Mouse (Mus musculus) embryonic facial prominence, embryonic 10.5 days (tissue): ENCODE data around the gene Rock2. TPM values are rescaled to one million over a fixed set of nuclear protein-coding genes. Genes with fewer than 3 reads are reported as not detected.
A peak's percentile ranks its signal among the peaks of the same experiment; 100 is the strongest.

ENCODE experiments used
- DNase-seq: peaks from one replicate; pipeline ENCODE4 v3.0.0-alpha.2; 2017; ENCODE audit warnings: low spot score
- H3K27ac ChIP-seq: fragments of 300-500 bp; sonication (generic); replicated peaks from 2 replicates; pipeline ENCODE4 v1.5.1; 2016; ENCODE audit warnings: mild to moderate bottlenecking
- H3K27me3 ChIP-seq: fragments of 300-500 bp; sonication (generic); replicated peaks from 2 replicates; pipeline ENCODE4 v1.6.1; 2016; ENCODE audit warnings: low read depth, mild to moderate bottlenecking; ENCODE audit not compliant: poor library complexity, severe bottlenecking
- H3K36me3 ChIP-seq: fragments of 300-500 bp; sonication (generic); replicated peaks from 2 replicates; pipeline ENCODE4 v1.6.1; 2016; ENCODE audit warnings: mild to moderate bottlenecking, moderate library complexity
- H3K4me1 ChIP-seq: fragments of 300-500 bp; sonication (generic); 2 replicates; pipeline ENCODE4 v1.6.1; 2016
- H3K4me3 ChIP-seq: fragments of 300-500 bp; sonication (generic); 2 replicates; pipeline ENCODE4 v1.5.1; 2016; ENCODE audit warnings: mild to moderate bottlenecking, moderate library complexity
- H3K9me3 ChIP-seq: fragments of 300-500 bp; sonication (generic); 2 replicates; pipeline ENCODE4 v1.6.1; 2016; ENCODE audit warnings: mild to moderate bottlenecking
- WGBS: fragments of 180-500 bp; shearing (Covaris S2); methylation state at CpG from one replicate; pipeline ENCODE4 v1.1.7; 2016; 5-methylcytosine and 5-hydroxymethylcytosine counted together
- polyA plus RNA-seq: library from polyadenylated mRNA; unstranded; fragments of >200 nt; fragmentation: Nextera tagmentation; extraction: Ambion mirVana; gene quantifications from 2 replicates; pipeline ENCODE4 v1.2.1, GENCODE M21; 2016

Rock2 gene
- polyA plus RNA-seq, result 12.7 and 13.1 TPM in 2 replicates

DNA sequence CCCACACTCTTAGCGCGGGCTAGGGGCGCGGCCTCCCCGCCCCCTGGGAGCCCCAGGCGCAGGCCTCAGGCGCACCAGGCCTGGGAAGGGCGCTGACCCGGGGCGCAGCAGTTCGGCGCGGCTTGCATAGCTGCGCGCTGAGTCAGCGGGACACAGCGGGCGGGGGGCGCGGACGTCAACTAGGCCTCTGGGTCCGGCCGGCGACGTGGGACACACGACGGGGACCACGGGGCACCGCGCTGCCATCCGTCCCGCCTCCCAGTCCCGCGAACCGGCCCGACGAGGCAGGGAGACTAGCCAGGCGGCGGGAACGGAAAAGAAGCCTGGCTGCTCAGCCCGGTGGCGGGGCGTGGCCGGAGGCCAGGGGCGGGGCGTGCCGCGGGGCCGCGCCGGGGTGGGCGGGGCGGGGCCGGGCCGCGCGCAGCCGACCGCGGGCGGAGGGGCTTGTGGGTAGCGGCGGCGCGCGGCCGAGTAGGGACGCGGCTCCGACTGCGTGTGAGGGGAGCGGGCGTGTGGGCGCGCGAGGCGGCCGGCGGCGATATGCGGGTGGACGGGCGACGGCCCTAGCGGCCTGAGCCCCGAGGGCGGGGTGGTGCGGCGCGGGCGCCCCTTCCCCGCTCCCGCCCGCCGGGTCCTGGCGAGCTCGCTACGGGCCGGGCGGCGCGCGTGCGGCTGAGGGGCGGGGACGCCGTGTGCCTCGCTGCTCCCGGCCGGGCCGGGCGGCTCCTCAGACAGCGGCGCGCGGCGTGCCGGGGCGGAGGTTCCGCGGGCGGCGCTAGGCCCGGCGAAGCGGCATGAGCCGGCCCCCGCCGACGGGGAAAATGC, at the start of gene Rock2:
Rock2 (plus strand) TSS at position 500 of the 825 bp plus-strand sequence.
- Histone ChIP-seq H3K36me3 (no peaks in the 10 kb centered on the region), H3K27ac (peak within 1 kb of the TSS; percentile 93), H3K9me3 (no peaks in the 10 kb centered on the region), H3K4me1 (peaks cover 42% of the 10 kb centered on the region), H3K27me3 (no peaks in the 10 kb centered on the region), H3K4me3 (peak within 1 kb of the TSS; percentile 96)
- DNase-seq, result peak; percentile 93
- WGBS, result under 1% methylated on average over 130 of the region's 130 CpGs

DNA sequence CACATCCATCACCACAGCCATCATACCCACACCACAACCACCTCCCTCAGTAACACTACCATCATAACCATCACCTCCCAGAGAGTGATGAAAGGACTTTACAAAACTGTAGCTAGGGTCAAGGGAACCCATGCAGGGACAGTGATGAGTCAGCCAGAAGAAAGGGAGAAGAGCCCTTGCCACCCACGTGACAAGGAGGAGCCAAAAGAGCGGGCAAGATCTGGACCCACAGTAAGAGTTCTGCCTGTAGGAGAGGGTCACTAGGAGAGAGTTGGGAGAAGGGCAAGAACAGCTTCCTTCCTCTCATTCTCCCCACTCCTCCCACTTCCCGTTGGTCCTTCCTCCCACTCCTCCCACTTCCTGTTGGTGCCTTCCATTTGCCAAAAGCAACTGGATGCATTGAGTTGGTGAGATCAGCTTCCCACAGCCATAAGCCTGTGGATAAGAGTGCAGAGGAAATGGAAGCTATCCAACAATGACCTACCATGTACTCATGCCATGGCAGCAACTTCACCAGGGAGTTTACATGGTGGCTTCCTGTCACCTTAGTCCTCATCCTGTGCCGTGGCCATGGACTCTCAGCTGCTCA, 47.4 kb upstream of the Rock2 start:
- Histone ChIP-seq H3K27ac (no peak overlapping the region), H3K36me3 (no peaks in the 10 kb centered on the region), H3K9me3 (no peaks in the 10 kb centered on the region; the same call in 1 of the 2 replicates), H3K4me3 (no peak overlapping the region), H3K4me1 (peaks cover 32% of the 10 kb centered on the region), H3K27me3 (no peaks in the 10 kb centered on the region)
- WGBS, result 87% methylated on average over 4 of the region's 4 CpGs
- no peak for DNase-seq

- H3K9me3 ChIP-seq, result no peaks in the 10 kb centered on the region
- 76% methylated on average over 2 of the region's 2 CpGs for WGBS
- DNase-seq, result no peak
- no peak overlapping the region for H3K27ac ChIP-seq
- peaks cover 32% of the 10 kb centered on the region for H3K4me1 ChIP-seq
- no peaks in the 10 kb centered on the region for H3K36me3 ChIP-seq
- H3K4me3 ChIP-seq, result no peak overlapping the region
- no peaks in the 10 kb centered on the region for H3K27me3 ChIP-seq
Measured at GRCm38 (mm10) chr12:16848501-16848900, 46.2 kb upstream of the Rock2 start.

DNA sequence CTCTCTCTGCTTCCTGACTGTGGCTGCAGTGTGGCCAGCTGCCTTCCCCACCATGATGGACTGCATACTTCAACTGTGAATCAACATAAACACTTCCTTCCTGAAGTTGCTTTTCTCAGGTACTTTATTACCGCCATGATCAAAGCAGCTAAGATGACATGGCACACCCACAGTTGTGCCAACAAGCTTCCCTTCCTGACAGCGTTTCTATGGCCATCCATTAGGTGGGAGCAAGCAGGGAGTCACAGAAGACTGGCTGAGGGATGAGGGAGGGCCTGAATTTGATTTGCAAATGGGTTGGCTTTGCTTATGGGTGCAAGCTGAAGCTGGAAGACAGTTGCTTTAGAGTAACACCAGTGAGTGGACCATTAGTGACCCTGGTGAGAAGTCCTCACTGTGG, 44.9 kb upstream of the Rock2 start:
- no peak for DNase-seq
- 65% methylated on average over 2 of the region's 2 CpGs for WGBS
- Histone ChIP-seq H3K36me3 (no peaks in the 10 kb centered on the region), H3K4me3 (no peak overlapping the region), H3K4me1 (peaks cover 25% of the 10 kb centered on the region), H3K9me3 (no peaks in the 10 kb centered on the region), H3K27ac (0 out of 2 replicates have a peak overlapping the region, but pooled peaks have one; percentile 3), H3K27me3 (no peaks in the 10 kb centered on the region)

GRCm38 (mm10) chr12:16850431-16851375, 44.0 kb upstream of the Rock2 start:
- Histone ChIP-seq H3K36me3 (no peaks in the 10 kb centered on the region), H3K27ac (0 out of 2 replicates have a peak overlapping the region, but pooled peaks have one; percentile 7), H3K4me3 (no peak overlapping the region), H3K27me3 (no peaks in the 10 kb centered on the region), H3K4me1 (peaks cover 22% of the 10 kb centered on the region), H3K9me3 (no peaks in the 10 kb centered on the region)
- 41% methylated on average over 16 of the region's 16 CpGs for WGBS
- DNase-seq, result peak; percentile 69

DNA sequence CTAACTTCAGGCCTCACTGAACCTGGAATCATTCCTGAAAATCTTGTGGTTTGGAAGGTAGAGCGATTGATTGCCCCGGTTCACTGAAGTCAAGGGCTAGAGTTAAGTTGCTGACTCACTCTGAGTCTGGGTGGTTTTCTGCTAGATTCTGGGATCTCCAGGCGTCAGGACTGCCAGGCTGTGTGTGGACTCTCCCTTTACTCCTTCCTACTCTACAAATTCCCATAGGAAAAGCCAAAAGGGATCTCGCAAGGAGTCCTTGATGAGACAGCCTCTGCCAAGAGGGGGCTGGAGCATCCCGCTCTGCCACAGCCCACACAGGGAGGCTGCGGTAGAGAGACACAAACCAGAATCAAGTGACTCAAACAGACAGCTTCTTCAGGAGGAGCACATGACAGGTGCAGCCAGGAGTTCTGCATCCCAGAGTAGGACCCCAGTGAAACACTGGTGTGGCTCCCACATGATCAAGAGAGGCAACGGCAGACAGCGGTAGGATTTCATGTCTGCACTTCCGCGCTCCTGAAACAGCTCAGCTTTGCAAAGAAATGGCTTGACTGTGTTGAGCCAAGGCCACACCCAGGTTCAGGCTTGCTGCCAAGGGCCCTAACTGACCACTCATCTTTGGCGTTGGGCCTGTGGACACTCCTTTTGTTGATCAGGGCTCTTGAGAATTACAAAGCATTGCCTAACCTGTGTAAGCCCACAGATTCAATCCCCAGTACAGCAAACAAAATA, 41.1 kb upstream of the Rock2 start:
- H3K4me3 ChIP-seq, result no peak overlapping the region
- H3K36me3 ChIP-seq, result no peaks in the 10 kb centered on the region
- DNase-seq, result no peak
- H3K4me1 ChIP-seq, result peaks cover 27% of the 10 kb centered on the region
- H3K27me3 ChIP-seq, result no peaks in the 10 kb centered on the region
- no peak overlapping the region for H3K27ac ChIP-seq
- 87% methylated on average over 11 of the region's 11 CpGs for WGBS
- no peaks in the 10 kb centered on the region for H3K9me3 ChIP-seq

- no peaks in the 10 kb centered on the region for H3K9me3 ChIP-seq
- no peaks in the 10 kb centered on the region for H3K36me3 ChIP-seq
- H3K27me3 ChIP-seq, result no peaks in the 10 kb centered on the region
- no peak overlapping the region for H3K4me3 ChIP-seq
- 39% methylated on average over 6 of the region's 6 CpGs for WGBS
- H3K4me1 ChIP-seq, result peaks cover 20% of the 10 kb centered on the region
- DNase-seq, result peak; percentile 47
- no peak overlapping the region for H3K27ac ChIP-seq
Measured at GRCm38 (mm10) chr12:16855632-16856305, 38.9 kb upstream of the Rock2 start.

DNA sequence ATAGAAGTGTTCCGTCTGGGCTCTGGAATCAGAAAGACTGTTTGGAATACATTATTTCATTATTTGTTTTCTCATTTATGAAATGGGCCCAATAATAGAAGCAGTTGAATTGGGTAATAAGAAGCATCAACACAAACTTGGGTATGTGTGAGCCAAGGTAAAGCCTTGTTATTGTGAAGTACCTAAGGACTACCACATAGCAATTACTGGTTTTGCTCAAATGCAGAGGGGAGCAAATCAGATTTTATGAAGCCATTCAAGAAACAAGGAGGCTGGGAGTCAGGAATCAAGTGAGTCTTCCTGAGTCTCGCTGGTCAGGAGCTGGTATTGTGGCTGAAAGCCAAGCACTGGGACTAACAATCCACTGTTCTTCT, 38.4 kb upstream of the Rock2 start:
- Histone ChIP-seq H3K27me3 (no peaks in the 10 kb centered on the region), H3K4me1 (peaks cover 15% of the 10 kb centered on the region), H3K4me3 (no peak overlapping the region), H3K27ac (no peak overlapping the region), H3K36me3 (no peaks in the 10 kb centered on the region), H3K9me3 (no peaks in the 10 kb centered on the region)
- 71% methylated on average over 2 of the region's 2 CpGs for WGBS
- no peak for DNase-seq

DNA sequence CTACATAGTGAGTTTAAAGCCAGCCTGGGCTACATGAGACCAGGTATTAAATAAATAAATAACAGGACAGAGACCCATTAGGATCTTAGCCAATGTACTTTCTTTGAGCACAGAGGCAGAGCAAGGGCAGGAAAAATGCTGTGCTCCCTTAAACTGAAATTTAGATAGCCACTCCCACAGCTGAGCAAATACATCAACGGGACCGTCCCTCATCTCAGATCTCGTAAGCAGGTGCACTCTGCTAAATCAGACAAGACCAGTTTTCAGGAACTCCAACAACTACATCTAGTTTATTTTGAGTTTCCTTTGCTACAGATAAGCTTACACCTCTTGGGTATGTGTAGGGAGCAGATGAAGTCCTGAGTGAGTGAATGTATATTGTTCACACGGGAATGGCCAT, 36.6 kb upstream of the Rock2 start:
- H3K4me1 ChIP-seq, result peaks cover 17% of the 10 kb centered on the region
- no peak overlapping the region for H3K4me3 ChIP-seq
- H3K36me3 ChIP-seq, result no peaks in the 10 kb centered on the region
- H3K27ac ChIP-seq, result no peak overlapping the region
- no peaks in the 10 kb centered on the region for H3K9me3 ChIP-seq
- no peak for DNase-seq
- 86% methylated on average over 4 of the region's 4 CpGs for WGBS
- no peaks in the 10 kb centered on the region for H3K27me3 ChIP-seq

DNA sequence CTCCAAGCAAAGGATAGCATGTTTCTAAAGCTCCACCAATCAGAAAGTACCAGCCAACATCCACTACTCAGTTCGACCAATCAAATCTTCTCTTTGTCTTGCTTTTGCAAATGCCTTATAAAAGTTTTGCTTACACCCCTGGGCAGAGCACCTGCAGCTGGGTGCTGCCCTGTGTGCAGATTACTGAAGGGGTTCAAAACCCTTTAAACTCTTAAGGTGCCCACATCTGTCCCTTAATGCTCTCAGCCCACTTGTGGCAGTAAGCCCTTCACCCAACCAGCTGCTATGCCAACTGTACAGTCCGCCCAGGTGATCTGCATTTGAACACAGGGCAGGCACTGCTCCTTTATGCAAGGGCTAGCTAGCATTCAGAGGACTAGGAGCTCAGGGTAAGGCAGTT, 34.9 kb upstream of the Rock2 start:
- no peak overlapping the region for H3K27ac ChIP-seq
- no peaks in the 10 kb centered on the region for H3K36me3 ChIP-seq
- no peaks in the 10 kb centered on the region for H3K27me3 ChIP-seq
- peaks cover 17% of the 10 kb centered on the region for H3K4me1 ChIP-seq
- no peak for DNase-seq
- WGBS, result 89% methylated on average over 2 of the region's 2 CpGs
- H3K9me3 ChIP-seq, result no peaks in the 10 kb centered on the region
- H3K4me3 ChIP-seq, result no peak overlapping the region

- 79% methylated on average over 1 of the region's 1 CpGs for WGBS
- no peak overlapping the region for H3K27ac ChIP-seq
- H3K9me3 ChIP-seq, result no peaks in the 10 kb centered on the region; the same call in 1 of the 2 replicates
- H3K27me3 ChIP-seq, result no peaks in the 10 kb centered on the region
- no peaks in the 10 kb centered on the region for H3K36me3 ChIP-seq
- DNase-seq, result no peak
- H3K4me3 ChIP-seq, result no peak overlapping the region
- H3K4me1 ChIP-seq, result peaks cover 17% of the 10 kb centered on the region
Measured at GRCm38 (mm10) chr12:16860533-16860932, 34.2 kb upstream of the Rock2 start.
